Mouse (Mus musculus) hindbrain, embryonic 13.5 days (tissue): Measurements from ENCODE around the gene Ret. TPM values are rescaled to one million over a fixed set of nuclear protein-coding genes. Genes with fewer than 3 reads are reported as not detected.

Source experiments
- ATAC-seq: fragments of 200-750 bp; cut with Nextera tagmentation; 2 replicates; pipeline ENCODE4 v1.8.0; 2017; ENCODE audit warnings: moderate TSS enrichment; ENCODE audit not compliant: low FRiP score
- H3K27ac ChIP-seq: fragments of 300-500 bp; sonication (generic); 2 replicates; pipeline ENCODE4 v1.5.1; 2015; ENCODE audit warnings: inconsistent platforms, mild to moderate bottlenecking, moderate library complexity
- H3K27me3 ChIP-seq: fragments of 300-500 bp; sonication (generic); 2 replicates; pipeline ENCODE4 v1.6.1; 2015; ENCODE audit warnings: mild to moderate bottlenecking, inconsistent platforms
- H3K36me3 ChIP-seq: fragments of 300-500 bp; sonication (generic); 2 replicates; pipeline ENCODE4 v1.6.1; 2015; ENCODE audit warnings: mild to moderate bottlenecking, inconsistent platforms
- H3K4me1 ChIP-seq: fragments of 300-500 bp; sonication (generic); replicated peaks from 2 replicates; pipeline ENCODE4 v1.6.1; 2015; ENCODE audit warnings: inconsistent platforms
- H3K4me2 ChIP-seq: fragments of 300-500 bp; sonication (generic); 2 replicates; pipeline ENCODE4 v1.6.1; 2015; ENCODE audit warnings: inconsistent platforms, mild to moderate bottlenecking, moderate library complexity
- H3K4me3 ChIP-seq: fragments of 300-500 bp; sonication (generic); 2 replicates; pipeline ENCODE4 v1.5.1; 2015; ENCODE audit warnings: mild to moderate bottlenecking, inconsistent platforms
- H3K9ac ChIP-seq: fragments of 300-500 bp; sonication (generic); 2 replicates; pipeline ENCODE4 v1.6.1; 2015; ENCODE audit warnings: mild to moderate bottlenecking, inconsistent platforms
- H3K9me3 ChIP-seq: fragments of 300-500 bp; sonication (generic); 2 replicates; pipeline ENCODE4 v1.6.1; 2016; ENCODE audit warnings: inconsistent platforms
- WGBS: fragments of 180-500 bp; shearing (Covaris S2); methylation state at CpG from one replicate; pipeline ENCODE4 v1.1.7; 2015; 5-methylcytosine and 5-hydroxymethylcytosine counted together
- polyA plus RNA-seq: library from polyadenylated mRNA; unstranded; fragments of >200 nt; fragmentation: Nextera tagmentation; extraction: Ambion mirVana; gene quantifications from 2 replicates; pipeline ENCODE4 v1.2.1, GENCODE M21; 2015

The Ret gene
- polyA plus RNA-seq, 1 experiment from 2014 or later = 9.1 TPM

GRCm38 (mm10) chr6:118195108-118195507 lies 2.4 kb downstream of the Ret start:
- Histone ChIP-seq H3K4me3 (peak overlapping the region; percentile 71; the same call in 1 of the 2 replicates), H3K4me2 (peak overlapping the region; percentile 98), H3K4me1 (peaks cover 29% of the 10 kb centered on the region), H3K36me3 (no peaks in the 10 kb centered on the region), H3K9me3 (no peaks in the 10 kb centered on the region), H3K9ac (no peak overlapping the region), H3K27ac (no peak overlapping the region), H3K27me3 (peaks cover 71% of the 10 kb centered on the region)
- WGBS = 32% methylated on average over 8 of the region's 8 CpGs
- no peak for ATAC-seq

GRCm38 (mm10) chr6:118192882-118193281 lies 4.6 kb downstream of the Ret start:
- Histone ChIP-seq H3K9ac (no peak overlapping the region), H3K36me3 (no peaks in the 10 kb centered on the region), H3K9me3 (no peaks in the 10 kb centered on the region), H3K4me1 (peaks cover 24% of the 10 kb centered on the region), H3K4me2 (no peak overlapping the region), H3K27me3 (peaks cover 49% of the 10 kb centered on the region), H3K4me3 (no peak overlapping the region), H3K27ac (no peak overlapping the region)
- 56% methylated on average over 3 of the region's 3 CpGs for WGBS
- ATAC-seq = no peak

- Histone ChIP-seq H3K9me3 (no peaks in the 10 kb centered on the region), H3K4me2 (no peak overlapping the region), H3K27ac (no peak overlapping the region), H3K9ac (peak overlapping the region; percentile 24; the same call in 1 of the 2 replicates), H3K36me3 (no peaks in the 10 kb centered on the region), H3K27me3 (peaks cover 42% of the 10 kb centered on the region), H3K4me3 (no peak overlapping the region), H3K4me1 (peaks cover 17% of the 10 kb centered on the region)
- ATAC-seq = no peak
- WGBS = 75% methylated on average over 4 of the region's 4 CpGs
These were observed 5.3 kb downstream of the Ret start for GRCm38 (mm10) chr6:118192199-118192598.

GRCm38 (mm10) chr6:118189764-118190163 lies 7.8 kb downstream of the Ret start:
- Histone ChIP-seq H3K9me3 (no peaks in the 10 kb centered on the region), H3K27ac (no peak overlapping the region), H3K4me2 (no peak overlapping the region), H3K36me3 (no peaks in the 10 kb centered on the region), H3K9ac (no peak overlapping the region), H3K27me3 (peaks cover 18% of the 10 kb centered on the region), H3K4me3 (no peak overlapping the region), H3K4me1 (peaks cover 7% of the 10 kb centered on the region)
- 72% methylated on average over 3 of the region's 3 CpGs for WGBS
- ATAC-seq = no peak

GRCm38 (mm10) chr6:118188599-118188998 lies 8.9 kb downstream of the Ret start:
- 91% methylated on average over 9 of the region's 9 CpGs for WGBS
- Histone ChIP-seq H3K9me3 (no peaks in the 10 kb centered on the region), H3K4me1 (peaks cover 7% of the 10 kb centered on the region), H3K9ac (no peak overlapping the region), H3K27me3 (peaks cover 7% of the 10 kb centered on the region; the same call in 1 of the 2 replicates), H3K4me3 (no peak overlapping the region), H3K36me3 (no peaks in the 10 kb centered on the region), H3K27ac (no peak overlapping the region), H3K4me2 (no peak overlapping the region)
- ATAC-seq = no peak

GRCm38 (mm10) chr6:118187285-118187641 lies 10.3 kb downstream of the Ret start:
- Histone ChIP-seq H3K27me3 (0 out of 2 replicates have a peak, but pooled peaks cover 3% of the 10 kb centered on the region), H3K27ac (no peak overlapping the region), H3K9me3 (no peaks in the 10 kb centered on the region), H3K4me3 (no peak overlapping the region), H3K4me2 (no peak overlapping the region), H3K4me1 (peaks cover 4% of the 10 kb centered on the region; the same call in 1 of the 2 replicates), H3K36me3 (no peaks in the 10 kb centered on the region), H3K9ac (no peak overlapping the region)
- 58% methylated on average over 3 of the region's 3 CpGs for WGBS
- ATAC-seq = no peak

- H3K9ac ChIP-seq = 0 out of 2 replicates have a peak overlapping the region, but pooled peaks have one; percentile 13
- no peaks in the 10 kb centered on the region for H3K9me3 ChIP-seq
- no peak overlapping the region for H3K27ac ChIP-seq
- no peak overlapping the region for H3K4me2 ChIP-seq
- H3K27me3 ChIP-seq = no peaks in the 10 kb centered on the region
- no peaks in the 10 kb centered on the region for H3K36me3 ChIP-seq
- 43% methylated on average over 17 of the region's 17 CpGs for WGBS
- peaks cover 4% of the 10 kb centered on the region; the same call in 1 of the 2 replicates for H3K4me1 ChIP-seq
- no peak overlapping the region for H3K4me3 ChIP-seq
- ATAC-seq = peak; percentile 49; the same call in 1 of the 2 replicates
These were observed 10.8 kb downstream of the Ret start for GRCm38 (mm10) chr6:118186620-118187284.

GRCm38 (mm10) chr6:118184126-118184525 lies 13.4 kb downstream of the Ret start:
- Histone ChIP-seq H3K36me3 (no peaks in the 10 kb centered on the region), H3K9ac (no peak overlapping the region), H3K9me3 (no peaks in the 10 kb centered on the region), H3K4me2 (no peak overlapping the region), H3K4me3 (no peak overlapping the region), H3K27ac (no peak overlapping the region), H3K27me3 (no peaks in the 10 kb centered on the region), H3K4me1 (peaks cover 11% of the 10 kb centered on the region; the same call in 1 of the 2 replicates)
- WGBS = 91% methylated on average over 10 of the region's 10 CpGs
- no peak for ATAC-seq

GRCm38 (mm10) chr6:118180085-118180423 lies 17.5 kb downstream of the Ret start:
- Histone ChIP-seq H3K27ac (no peak overlapping the region), H3K27me3 (no peaks in the 10 kb centered on the region), H3K4me3 (no peak overlapping the region), H3K4me2 (no peak overlapping the region), H3K4me1 (peaks cover 7% of the 10 kb centered on the region; the same call in 1 of the 2 replicates), H3K9ac (no peak overlapping the region), H3K36me3 (no peaks in the 10 kb centered on the region), H3K9me3 (no peaks in the 10 kb centered on the region)
- WGBS = 75% methylated on average over 12 of the region's 12 CpGs
- ATAC-seq = peak; percentile 52

- H3K4me2 ChIP-seq = no peak overlapping the region
- WGBS = 68% methylated on average over 13 of the region's 13 CpGs
- ATAC-seq = peak; percentile 84
These were observed 18.0 kb downstream of the Ret start for GRCm38 (mm10) chr6:118179316-118180084.

GRCm38 (mm10) chr6:118173975-118174328 lies 23.6 kb downstream of the Ret start:
- Histone ChIP-seq H3K9me3 (no peaks in the 10 kb centered on the region), H3K27me3 (no peaks in the 10 kb centered on the region), H3K4me1 (no peaks in the 10 kb centered on the region), H3K4me2 (no peak overlapping the region), H3K27ac (no peak overlapping the region), H3K4me3 (no peak overlapping the region), H3K36me3 (no peaks in the 10 kb centered on the region), H3K9ac (no peak overlapping the region)
- 80% methylated on average over 5 of the region's 5 CpGs for WGBS
- ATAC-seq = no peak

More at GRCm38 (mm10) chr6:118179316-118180084, 18.0 kb downstream of the Ret start:
- Histone ChIP-seq H3K4me1 (peaks cover 7% of the 10 kb centered on the region; the same call in 1 of the 2 replicates), H3K9ac (no peak overlapping the region), H3K27ac (no peak overlapping the region), H3K27me3 (no peaks in the 10 kb centered on the region), H3K9me3 (no peaks in the 10 kb centered on the region), H3K36me3 (no peaks in the 10 kb centered on the region), H3K4me3 (no peak overlapping the region)

- Histone ChIP-seq H3K4me1 (no peaks in the 10 kb centered on the region), H3K36me3 (no peaks in the 10 kb centered on the region), H3K9ac (no peak overlapping the region), H3K4me2 (no peak overlapping the region), H3K27ac (no peak overlapping the region), H3K4me3 (no peak overlapping the region), H3K9me3 (no peaks in the 10 kb centered on the region), H3K27me3 (no peaks in the 10 kb centered on the region)
- 92% methylated on average over 18 of the region's 18 CpGs for WGBS
- ATAC-seq = no peak
These were observed 24.1 kb downstream of the Ret start for GRCm38 (mm10) chr6:118173251-118173974.
